Mouse (Mus musculus) gastrocnemius, adult 18-20 months (tissue): ENCODE data around the gene Nfx1. TPM values are rescaled to one million over a fixed set of nuclear protein-coding genes. Genes with fewer than 3 reads are reported as not detected.

Experiments
- microRNA-seq: library from miRNA; unstranded; fragments of <30 nt; microRNA quantifications from one replicate; pipeline ENCODE4 v1.2.0, GENCODE M21; 2021
- total RNA-seq, 2 experiments: library from RNA; stranded (reverse); gene quantifications; 2 replicates each; pipeline ENCODE4 v1.2.3; 2021

The Nfx1 gene
- total RNA-seq, 2 experiments from 2014 or later = 18.8 to 19.5 TPM

Small RNAs within 50 kb of the gene (microRNA-seq; reads per million reads assigned to microRNA genes)
- not detected for gene Mir3094

Other genes with a start within 250 kb of the Nfx1 start
- gene Dnaja1, start 248.8 kb upstream of the Nfx1 start, total RNA-seq = 10 to 100 TPM; 39.6 to 66.8 TPM
- 10 to 100 TPM; 29.4 to 29.7 TPM for gene Smu1, start 213.0 kb upstream of the Nfx1 start, total RNA-seq
- 10 to 100 TPM; 23.0 to 25.4 TPM for gene B4galt1, start 116.9 kb upstream of the Nfx1 start, total RNA-seq
- not detected for gene Spink4, start 50.9 kb upstream of the Nfx1 start, total RNA-seq
- 100 to 1,000 TPM; 232 to 237 TPM for gene Bag1, start 22.6 kb upstream of the Nfx1 start, total RNA-seq
- 10 to 100 TPM; 23.2 to 25.4 TPM for gene Chmp5, start 22.5 kb upstream of the Nfx1 start, total RNA-seq
- 10 to 100 TPM in 1 of 2 experiments, 1 to 10 TPM in 1; 6.4 to 10.6 TPM for gene Aqp7, start 77.2 kb downstream of the Nfx1 start, total RNA-seq
- not detected for gene Aqp3, start 127.3 kb downstream of the Nfx1 start, total RNA-seq
- 10 to 100 TPM; 15.3 to 16.3 TPM for gene Nol6, start 153.5 kb downstream of the Nfx1 start, total RNA-seq
- gene Ube2r2, start 164.8 kb downstream of the Nfx1 start, total RNA-seq = 100 to 1,000 TPM; 154 to 205 TPM